Mouse (Mus musculus) thymus, adult 18-20 months (tissue): ENCODE data around the gene Enox1.
A peak's percentile ranks its signal among the peaks of the same experiment; 100 is the strongest.

ENCODE experiments used
- DNase-seq, 2 experiments: peaks; one replicate each; pipeline ENCODE4 v3.0.0; 2022; ENCODE audit warnings: mixed read lengths in 2 of 2

The Enox1 gene

DNA sequence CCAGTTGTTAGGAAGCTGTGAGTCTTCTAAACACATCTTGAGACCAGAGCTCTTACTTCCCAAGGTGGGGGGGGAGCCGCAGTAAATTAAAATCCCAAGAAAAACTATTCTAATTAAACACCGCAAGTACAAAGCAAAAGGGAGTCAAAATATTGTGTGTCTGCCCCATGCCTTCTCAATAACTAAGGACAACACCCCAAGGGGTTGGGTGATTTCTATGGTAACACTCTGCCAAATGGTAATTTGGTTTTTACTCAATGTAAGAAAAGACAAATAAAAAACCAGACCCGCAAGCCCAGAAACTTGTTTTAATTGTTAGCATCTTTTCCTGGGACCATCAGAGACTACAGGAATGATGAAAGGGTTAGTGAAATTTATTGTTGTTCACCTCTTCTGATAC lies 220.9 kb downstream of the Enox1 start:
- DNase-seq: no peak

DNA sequence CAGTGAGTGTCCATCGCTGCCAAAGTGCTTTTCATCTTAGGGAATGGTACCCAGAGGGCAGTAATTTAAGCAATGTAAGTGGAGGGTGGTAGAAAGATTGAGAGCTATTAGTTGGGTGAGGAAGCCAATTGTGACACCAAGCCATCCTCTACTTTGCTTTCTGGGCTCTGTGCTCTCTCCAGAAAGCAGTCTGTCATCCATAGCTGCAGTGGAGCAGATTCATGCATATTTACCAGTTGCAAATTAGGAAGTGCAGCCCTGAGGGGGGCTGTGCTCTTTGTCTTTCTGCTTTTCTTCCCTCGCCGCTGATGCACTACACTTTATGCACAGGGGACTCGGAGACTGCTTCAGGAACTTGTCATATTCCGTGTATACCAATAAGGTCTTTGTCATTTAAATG lies 221.3 kb downstream of the Enox1 start:
- no peak for DNase-seq

GRCm38 (mm10) chr14:77381532-77381931 lies 225.0 kb downstream of the Enox1 start:
- no peak for DNase-seq

- no peak for DNase-seq
Observed at GRCm38 (mm10) chr14:77385621-77386020, 229.1 kb downstream of the Enox1 start.

- no peak for DNase-seq
Observed at GRCm38 (mm10) chr14:77387877-77388276, 231.3 kb downstream of the Enox1 start.

- no peak for DNase-seq
Observed at GRCm38 (mm10) chr14:77389276-77389675, 232.7 kb downstream of the Enox1 start.

DNA sequence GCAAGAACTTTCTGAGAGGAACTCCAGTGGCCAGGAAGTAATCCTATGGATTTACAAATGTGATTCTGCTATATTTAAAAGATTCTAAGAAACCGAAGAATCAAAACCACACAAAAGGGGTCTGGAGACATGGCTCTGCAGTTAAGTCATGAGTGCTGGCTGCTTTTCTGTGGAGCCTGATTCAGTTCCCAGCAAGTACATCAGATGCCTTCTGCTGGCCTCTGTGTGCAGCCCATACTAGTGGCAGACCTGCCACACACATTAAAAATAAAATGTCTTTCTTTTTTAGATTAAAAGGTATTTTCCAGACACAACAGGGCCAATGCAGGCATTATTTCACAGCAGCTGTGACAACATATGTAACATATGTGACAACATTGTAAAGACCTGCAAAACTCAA lies 235.9 kb downstream of the Enox1 start:
- no peak for DNase-seq

DNA sequence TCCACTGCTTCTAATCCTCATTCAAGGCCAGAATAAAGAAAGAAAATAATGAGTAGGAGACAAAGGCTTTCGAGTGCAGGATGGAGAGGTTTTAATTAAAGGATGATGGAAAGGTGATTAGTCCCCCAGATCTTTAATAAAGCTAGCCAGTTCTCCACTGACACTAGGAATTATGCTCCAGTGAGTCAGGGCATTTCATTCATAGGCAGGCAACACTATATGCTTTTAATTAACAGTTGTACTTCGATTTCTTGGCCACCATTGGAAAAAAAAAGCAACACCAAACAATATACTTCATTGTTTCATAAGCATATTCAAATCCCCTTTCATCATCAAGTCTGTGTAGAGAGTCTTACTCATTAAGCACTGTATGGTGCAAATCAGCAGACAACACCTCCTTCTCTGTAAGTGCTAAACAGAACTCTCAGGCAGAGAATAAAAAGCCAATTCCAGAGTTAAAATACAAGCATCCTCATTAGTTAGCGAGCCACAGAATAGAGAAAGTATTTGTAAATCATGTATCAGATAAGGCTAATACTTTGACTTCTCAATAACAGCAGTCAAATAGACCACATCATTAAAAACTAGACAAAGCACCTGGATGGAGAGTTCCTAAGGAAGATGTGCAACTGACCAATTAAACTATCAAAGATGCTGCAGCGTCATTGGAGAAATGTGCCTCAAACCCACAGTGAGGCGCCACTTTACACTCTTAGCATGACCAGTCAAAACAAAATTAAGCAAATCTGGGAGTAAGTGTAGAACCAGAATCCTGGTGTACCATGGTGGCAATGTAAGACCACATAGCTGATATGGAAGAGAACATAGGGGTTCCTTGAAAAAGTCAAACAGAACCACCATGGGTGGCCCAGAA lies 249.9 kb downstream of the Enox1 start:
- DNase-seq: no peak

DNA sequence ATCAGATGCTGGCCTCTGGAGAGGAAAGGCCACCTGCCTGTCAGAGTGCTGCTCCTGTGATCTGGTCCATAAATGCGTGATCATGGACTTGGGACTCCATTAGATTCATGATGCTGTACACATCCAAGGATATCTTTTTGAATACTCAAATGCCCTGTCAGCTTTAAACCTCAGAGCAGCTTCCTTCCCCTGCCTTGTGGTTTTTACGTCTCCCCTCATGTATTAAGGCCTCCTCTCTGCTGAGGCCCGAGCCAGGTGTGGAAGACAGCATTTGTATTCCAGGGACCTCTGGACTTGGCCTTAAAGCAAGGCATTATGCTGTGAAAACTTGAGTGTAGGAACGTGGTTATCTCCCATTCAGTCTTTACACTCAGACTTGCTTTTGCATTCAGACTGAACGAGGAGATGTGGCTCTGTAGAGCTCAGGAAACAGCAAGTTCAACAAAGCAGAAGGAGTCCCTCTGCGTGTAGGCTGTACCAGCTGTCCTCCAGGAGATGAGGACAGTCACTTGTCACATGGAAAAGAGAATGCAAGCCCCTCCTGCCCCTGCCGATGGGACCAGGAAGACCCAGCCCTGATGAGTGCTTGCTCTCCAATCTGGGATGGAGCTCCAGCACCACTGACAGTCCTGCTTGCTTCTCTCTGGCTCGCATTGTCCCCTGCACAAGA lies 252.8 kb downstream of the Enox1 start:
- no peak for DNase-seq

GRCm38 (mm10) chr14:77410354-77410753 lies 253.8 kb downstream of the Enox1 start:
- no peak for DNase-seq

GRCm38 (mm10) chr14:77413106-77413505 lies 256.5 kb downstream of the Enox1 start:
- peak in 1 of 2 experiments; percentile 39 for DNase-seq

- DNase-seq: no peak
Observed at GRCm38 (mm10) chr14:77416358-77416757, 259.8 kb downstream of the Enox1 start.

- DNase-seq: no peak
Observed at GRCm38 (mm10) chr14:77421031-77421430, 264.5 kb downstream of the Enox1 start.

GRCm38 (mm10) chr14:77423194-77423593 lies 266.6 kb downstream of the Enox1 start:
- DNase-seq: no peak

- DNase-seq: no peak
Observed at GRCm38 (mm10) chr14:77439426-77439825, 282.9 kb downstream of the Enox1 start.

GRCm38 (mm10) chr14:77440805-77441204 lies 284.2 kb downstream of the Enox1 start:
- DNase-seq: no peak

DNA sequence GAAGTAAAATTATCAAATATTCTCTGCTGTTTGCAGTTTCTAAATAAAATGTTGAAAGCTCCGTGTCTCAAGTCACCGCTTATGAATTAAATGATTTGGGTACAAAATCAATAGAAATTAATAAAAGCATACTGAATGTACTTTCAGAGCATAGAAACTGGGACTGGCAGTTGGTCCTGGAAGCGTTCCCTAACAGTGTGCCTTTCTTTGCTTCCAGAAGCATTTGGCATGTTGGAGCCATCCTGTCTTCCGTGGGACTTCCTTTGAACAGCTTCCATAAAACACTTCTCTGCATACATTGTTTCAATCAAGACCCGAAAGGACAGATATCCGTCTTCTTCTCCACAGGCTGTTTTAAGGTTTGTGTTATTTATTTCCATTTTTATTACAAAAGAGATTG lies 285.0 kb downstream of the Enox1 start:
- DNase-seq: no peak

DNA sequence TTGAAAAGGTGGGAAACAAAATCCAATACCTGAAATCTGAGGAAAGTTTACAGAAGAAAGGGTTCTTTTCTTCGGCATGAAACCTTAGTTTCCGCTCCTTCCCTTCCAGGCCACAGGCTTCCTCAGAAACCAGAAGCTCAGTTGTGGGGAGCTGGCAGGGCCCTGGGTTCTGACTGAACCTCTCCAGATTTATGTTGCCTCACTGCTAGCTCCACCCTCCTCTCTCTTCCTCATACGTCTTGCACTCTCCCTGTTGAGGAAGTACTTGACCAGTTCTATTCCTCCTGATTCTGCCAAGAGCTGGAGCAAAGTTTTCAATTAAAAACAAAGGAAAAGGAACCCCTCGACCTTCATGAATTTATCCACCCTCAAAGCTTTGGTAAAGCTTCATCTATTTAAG lies 291.4 kb downstream of the Enox1 start:
- no peak for DNase-seq

GRCm38 (mm10) chr14:77451916-77452315 lies 295.4 kb downstream of the Enox1 start:
- no peak for DNase-seq

DNA sequence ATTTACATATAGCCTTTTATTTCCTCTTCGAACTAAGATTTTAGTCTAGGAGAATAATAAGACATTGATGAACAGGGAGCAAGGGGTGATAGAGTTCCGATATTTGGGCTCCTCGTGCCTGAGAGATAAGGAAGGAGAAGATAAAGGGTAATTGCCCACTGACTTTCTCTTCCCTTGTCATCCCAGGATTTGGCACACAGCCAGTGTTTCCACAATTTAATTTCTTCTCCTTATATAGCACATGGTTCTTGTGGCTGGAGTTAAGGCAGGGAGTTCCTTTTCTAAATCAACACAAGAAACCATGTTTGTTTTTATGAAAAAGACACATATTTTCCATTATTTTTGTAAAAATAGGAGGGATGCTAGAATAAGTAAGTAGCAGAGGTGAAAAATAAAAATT lies 299.5 kb downstream of the Enox1 start:
- DNase-seq: no peak

DNA sequence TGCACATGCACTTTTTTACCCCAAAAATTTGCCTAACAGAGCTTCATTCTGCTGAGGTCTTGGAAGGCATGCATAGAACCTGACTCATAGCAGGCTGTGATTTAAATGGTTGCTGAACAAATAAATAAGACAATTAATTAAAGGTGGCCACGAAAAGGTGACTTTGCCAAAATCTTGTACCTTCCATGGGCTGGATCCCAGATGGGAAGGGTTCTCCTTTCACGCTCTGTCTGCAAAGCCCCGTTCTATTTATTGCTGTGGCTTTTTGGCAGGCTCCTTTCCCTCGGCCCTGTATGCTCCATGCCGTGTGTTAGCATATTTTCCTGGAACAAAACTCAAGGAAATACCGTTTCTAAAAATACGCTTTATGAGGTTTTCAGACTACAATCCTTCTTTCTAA lies 300.3 kb downstream of the Enox1 start:
- no peak for DNase-seq

GRCm38 (mm10) chr14:77458217-77458616 lies 301.7 kb downstream of the Enox1 start:
- DNase-seq: no peak

- DNase-seq: no peak
Observed at GRCm38 (mm10) chr14:77463919-77464318, 307.4 kb downstream of the Enox1 start.

DNA sequence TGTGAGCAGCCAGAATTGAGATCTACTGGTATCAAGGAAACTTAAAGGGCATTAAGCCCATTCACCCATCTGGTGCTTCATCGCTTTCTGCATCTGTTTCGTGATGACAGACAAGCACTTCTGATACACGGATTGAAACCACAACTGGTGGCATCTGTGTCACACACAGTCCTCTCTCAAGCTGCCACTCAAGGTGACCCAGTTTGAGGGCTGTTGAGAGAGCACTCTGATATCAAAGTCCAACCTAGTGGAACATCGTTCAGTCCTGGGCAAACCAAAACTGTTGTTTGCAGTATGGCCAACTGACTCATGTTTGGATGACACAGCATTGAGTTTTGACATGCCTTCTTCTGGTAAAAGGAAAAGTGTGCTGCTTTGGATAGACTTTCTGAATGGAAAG lies 308.2 kb downstream of the Enox1 start:
- DNase-seq: no peak
